Mouse (Mus musculus) liver, adult 2 months (tissue): ENCODE data around the gene Tmem131l.

Experiments used
- CTCF ChIP-seq: fragments of 200-500 bp; IDR thresholded peaks from 2 replicates; pipeline ENCODE4 v1.5.1; 2011; ENCODE audit warnings: low read depth, low read length, control low read depth
- POLR2A ChIP-seq: fragments of 200-500 bp; IDR thresholded peaks from 2 replicates; pipeline ENCODE4 v1.6.1; 2011; ENCODE audit warnings: low read length, control low read depth; ENCODE audit not compliant: insufficient read depth; ENCODE audit errors: extremely low read depth

- no peak for TF ChIP-seq CTCF
- TF ChIP-seq POLR2A = no peak
Observed at GRCm38 (mm10) chr3:83864064-83864548, 175.9 kb downstream of the Tmem131l start.
